Comparison of ENCODE assay signal across 9 mouse cellular contexts in genomic region chr10:60212589-60213379, GRCm38 (mm10). TPM values are rescaled to one million over a fixed set of nuclear protein-coding genes. Genes with fewer than 3 reads are reported as not detected.
DNase-seq lines count a peak whose midpoint lies in the region; ATAC-seq and TF ChIP-seq lines count a peak whose summit lies in the region.
"Had no signal": no experiment of that assay in that cellular context is flagged by ENCODE, and none has a peak within 500 bp of the region (broad histone marks: within the 10 kb centered on the region; RNA-seq: fewer than 3 reads in every experiment).

No protein-coding gene starts in this region.

- H3K27ac ChIP-seq in heart, embryonic 13.5 days (replicated peaks) = peak overlapping the region; percentile 17; the same call in 1 of the 2 replicates
- H3K27ac ChIP-seq in heart, embryonic 10.5 days = no peak overlapping the region
- peak overlapping the region; percentile 55 for H3K27ac ChIP-seq in spleen, adult 2 months (ENCODE audit: insufficient read depth, low read length)
- peak overlapping the region; percentile 72 for H3K27ac ChIP-seq in kidney, embryonic 16.5 days (ENCODE audit: low read length)
- peak overlapping the region; percentile 71 for H3K27ac ChIP-seq in stomach, embryonic 16.5 days (ENCODE audit: low read length)
- H3K27ac ChIP-seq: liver, embryonic 13.5 days had no signal

- H3K9me3 ChIP-seq in heart, embryonic 13.5 days = no peaks in the 10 kb centered on the region
- H3K9me3 ChIP-seq in heart, embryonic 10.5 days = no peaks in the 10 kb centered on the region
- H3K9me3 ChIP-seq in kidney, embryonic 16.5 days (ENCODE audit: low read length) = no peaks in the 10 kb centered on the region
- no peaks in the 10 kb centered on the region for H3K9me3 ChIP-seq in stomach, embryonic 16.5 days (replicated peaks; ENCODE audit: control insufficient read depth, low read length)
- H3K9me3 ChIP-seq: liver, embryonic 13.5 days had no signal

- no peak for TF ChIP-seq CTCF in spleen, adult 2 months (IDR thresholded peaks at IDR 0.05; ENCODE audit: extremely low read depth, insufficient read depth, insufficient read length, insufficient replicate concordance)

- H3K36me3 ChIP-seq in heart, embryonic 13.5 days = no peaks in the 10 kb centered on the region
- H3K36me3 ChIP-seq in heart, embryonic 10.5 days = no peaks in the 10 kb centered on the region
- peaks cover 8% of the 10 kb centered on the region; the same call in 1 of the 2 replicates for H3K36me3 ChIP-seq in spleen, adult 2 months (ENCODE audit: control insufficient read depth, insufficient read depth, low read length)
- no peaks in the 10 kb centered on the region for H3K36me3 ChIP-seq in kidney, embryonic 16.5 days (ENCODE audit: insufficient read depth, low read length)
- no peaks in the 10 kb centered on the region for H3K36me3 ChIP-seq in stomach, embryonic 16.5 days (ENCODE audit: control insufficient read depth, insufficient read depth, low read length)
- H3K36me3 ChIP-seq: liver, embryonic 13.5 days had no signal

- no peak for DNase-seq in heart, embryonic 10.5 days (ENCODE audit: low spot score)
- no peak for DNase-seq in spleen, adult 2 months (ENCODE audit: low read depth in 1 of 2, low spot score in 2 of 2)
- no peak for DNase-seq in spleen, adult 12 weeks (ENCODE audit: low spot score)
- no peak for DNase-seq in yolk sac, embryonic 10.5 days (ENCODE audit: low spot score)
- DNase-seq in gastrocnemius, postnatal 36 days = no peak
- DNase-seq: liver, embryonic 13.5 days had no signal

- WGBS in heart, embryonic 13.5 days = 34% methylated on average over 11 of the region's 11 CpGs
- WGBS in heart, embryonic 10.5 days = 29% methylated on average over 11 of the region's 11 CpGs
- 40% methylated on average over 11 of the region's 11 CpGs for WGBS in spleen, adult 2 months
- 29% methylated on average over 11 of the region's 11 CpGs for WGBS in kidney, embryonic 16.5 days
- WGBS in stomach, embryonic 16.5 days = 32% methylated on average over 11 of the region's 11 CpGs

- H3K27me3 ChIP-seq in heart, embryonic 13.5 days (replicated peaks) = peaks cover 54% of the 10 kb centered on the region
- peaks cover 61% of the 10 kb centered on the region for H3K27me3 ChIP-seq in heart, embryonic 10.5 days (ENCODE audit: insufficient read depth, poor library complexity, severe bottlenecking)
- H3K27me3 ChIP-seq in spleen, adult 2 months (ENCODE audit: control insufficient read depth, insufficient read depth, low read length) = no peaks in the 10 kb centered on the region
- no peaks in the 10 kb centered on the region for H3K27me3 ChIP-seq in kidney, embryonic 16.5 days (ENCODE audit: insufficient read depth, low read length)
- no peaks in the 10 kb centered on the region for H3K27me3 ChIP-seq in stomach, embryonic 16.5 days (ENCODE audit: control insufficient read depth, insufficient read depth, low read length)

- intact Hi-C loops in gastrocnemius, postnatal 36 days (cut with DNase I) = no loop called here

- H3K4me3 ChIP-seq in heart, embryonic 13.5 days = no peak overlapping the region
- H3K4me3 ChIP-seq in heart, embryonic 10.5 days = no peak overlapping the region
- H3K4me3 ChIP-seq in spleen, adult 2 months (ENCODE audit: extremely low read depth, insufficient read depth, insufficient read length) = peak overlapping the region; percentile 1; the same call in 1 of the 2 replicates
- no peak overlapping the region for H3K4me3 ChIP-seq in kidney, embryonic 16.5 days (ENCODE audit: low read length)
- no peak overlapping the region for H3K4me3 ChIP-seq in stomach, embryonic 16.5 days (replicated peaks; ENCODE audit: low read length)
- H3K4me3 ChIP-seq: liver, embryonic 13.5 days had no signal

- no peak for ATAC-seq in heart, embryonic 13.5 days (ENCODE audit: extremely low read depth, insufficient number of reproducible peaks, low FRiP score, low TSS enrichment)
- ATAC-seq in kidney, embryonic 16.5 days (ENCODE audit: low FRiP score, low TSS enrichment) = peak; percentile 65
- peak; percentile 53; the same call in 1 of the 2 replicates for ATAC-seq in stomach, embryonic 16.5 days (ENCODE audit: insufficient read depth, low FRiP score)

- peak overlapping the region; percentile 40; the same call in 1 of the 2 replicates for H3K9ac ChIP-seq in heart, embryonic 13.5 days
- peak overlapping the region; percentile 27; the same call in 1 of the 2 replicates for H3K9ac ChIP-seq in kidney, embryonic 16.5 days (replicated peaks; ENCODE audit: low read length)
- H3K9ac ChIP-seq in stomach, embryonic 16.5 days (ENCODE audit: low read length) = no peak overlapping the region
- H3K9ac ChIP-seq: liver, embryonic 13.5 days had no signal

- H3K4me1 ChIP-seq in heart, embryonic 13.5 days = peaks cover 66% of the 10 kb centered on the region
- peaks cover 38% of the 10 kb centered on the region for H3K4me1 ChIP-seq in heart, embryonic 10.5 days
- H3K4me1 ChIP-seq in spleen, adult 2 months (ENCODE audit: control insufficient read depth, insufficient read depth, insufficient read length) = peaks cover 28% of the 10 kb centered on the region; the same call in 1 of the 2 replicates
- peaks cover 29% of the 10 kb centered on the region for H3K4me1 ChIP-seq in kidney, embryonic 16.5 days (ENCODE audit: insufficient read depth, low read length)
- H3K4me1 ChIP-seq in stomach, embryonic 16.5 days (ENCODE audit: control insufficient read depth, insufficient read depth, low read length) = peaks cover 49% of the 10 kb centered on the region
- H3K4me1 ChIP-seq: liver, embryonic 13.5 days had no signal

- TF ChIP-seq POLR2A in spleen, adult 2 months (IDR thresholded peaks at IDR 0.05; ENCODE audit: low read depth, low read length) = no peak

- H3K4me2 ChIP-seq in heart, embryonic 13.5 days = no peak overlapping the region
- no peak overlapping the region for H3K4me2 ChIP-seq in kidney, embryonic 16.5 days (replicated peaks; ENCODE audit: low read depth, low read length)
- no peak overlapping the region for H3K4me2 ChIP-seq in stomach, embryonic 16.5 days (ENCODE audit: low read depth, low read length)
- H3K4me2 ChIP-seq: liver, embryonic 13.5 days had no signal

RNA-seq across cellular contexts. Expression of gene Chst3, which starts 6.3 kb away (rescaled TPM):
- polyA plus RNA-seq in heart, embryonic 13.5 days (2015; fragmentation: Nextera tagmentation; extraction: Ambion mirVana) = 0.43 and 0.60 TPM in 2 replicates
- 0.51 and 0.89 TPM in 2 replicates for polyA plus RNA-seq in heart, embryonic 10.5 days (2016; fragmentation: Nextera tagmentation; extraction: Ambion mirVana)
- 89.3 and 105 TPM in 2 replicates for polyA plus RNA-seq in spleen, adult 2 months (2012; rRNA removed)
- 2.1 and 2.2 TPM in 2 replicates for polyA plus RNA-seq in kidney, embryonic 16.5 days (2015; fragmentation: Nextera tagmentation; extraction: Ambion mirVana)
- 2.0 and 2.1 TPM in 2 replicates for polyA plus RNA-seq in stomach, embryonic 16.5 days (2015; fragmentation: Nextera tagmentation; extraction: Ambion mirVana)
- under 1 TPM; 0.36 to 0.37 TPM for total RNA-seq in gastrocnemius, postnatal 36 days (2021)

Comparison
In these comparisons a context has a peak if more than half of its experiments do, and no peak if none do; other contexts are left out.
1. RNA of gene Chst3, which starts 6.3 kb away (polyA plus RNA-seq): 89.3 to 105 TPM in spleen, adult 2 months; 2.1 to 2.2 TPM in kidney, embryonic 16.5 days, 2.0 to 2.1 TPM in stomach, embryonic 16.5 days, 0.51 to 0.89 TPM in heart, embryonic 10.5 days and 0.43 to 0.60 TPM in heart, embryonic 13.5 days; every median in the first group is over 10 times any median in the second.